In genomic region chr11:50421934-50422780, GRCm38 (mm10) we compare ENCODE assay signal across 8 mouse cellular contexts. TPM values are rescaled to one million over a fixed set of nuclear protein-coding genes. Genes with fewer than 3 reads are reported as not detected.
DNase-seq lines count a peak whose midpoint lies in the region; ATAC-seq and TF ChIP-seq lines count a peak whose summit lies in the region.

No protein-coding gene starts in this region.

- H3K9me3 ChIP-seq in MEL (replicated peaks; ENCODE audit: insufficient read depth, low read length), result no peaks in the 10 kb centered on the region
- H3K9me3 ChIP-seq in forebrain, embryonic 11.5 days (ENCODE audit: control insufficient read depth, low read length), result no peaks in the 10 kb centered on the region
- no peaks in the 10 kb centered on the region for H3K9me3 ChIP-seq in hindbrain, postnatal 0 days (ENCODE audit: low read length)

- no peaks in the 10 kb centered on the region for H3K27me3 ChIP-seq in MEL (ENCODE audit: control insufficient read depth in 1 of 2, insufficient read depth in 2 of 2, low read length in 2 of 2)
- H3K27me3 ChIP-seq in forebrain, embryonic 11.5 days (ENCODE audit: control insufficient read depth, insufficient read depth, low read length), result no peaks in the 10 kb centered on the region
- no peaks in the 10 kb centered on the region for H3K27me3 ChIP-seq in hindbrain, postnatal 0 days (ENCODE audit: insufficient read depth, low read length)

- H3K4me2 ChIP-seq in forebrain, embryonic 11.5 days (ENCODE audit: low read depth, low read length, severe bottlenecking), result peak overlapping the region; percentile 71
- H3K4me2 ChIP-seq in hindbrain, postnatal 0 days (ENCODE audit: low read depth, low read length), result peak overlapping the region; percentile 68

- H3K4me1 ChIP-seq in MEL (ENCODE audit: control insufficient read depth in 1 of 2, insufficient read depth in 2 of 2, low read length in 2 of 2), result peaks cover 3 to 12% of the 10 kb centered on the region in 2 experiments; a peak in 3 of 4 replicates
- H3K4me1 ChIP-seq in forebrain, embryonic 11.5 days (replicated peaks; ENCODE audit: control insufficient read depth, insufficient read depth, low read length), result peaks cover 2% of the 10 kb centered on the region; the same call in 1 of the 2 replicates
- no peaks in the 10 kb centered on the region for H3K4me1 ChIP-seq in hindbrain, postnatal 0 days (ENCODE audit: insufficient read depth, low read length)

- no peak for TF ChIP-seq RAD21 in MEL (IDR thresholded peaks at IDR 0.05; ENCODE audit: low read depth, low read length)

- H3K27ac ChIP-seq in MEL (ENCODE audit: control insufficient read depth, low read depth, low read length), result peak overlapping the region; percentile 90
- H3K27ac ChIP-seq in forebrain, embryonic 11.5 days (ENCODE audit: low read depth, low read length), result no peak overlapping the region
- peak overlapping the region; percentile 83 for H3K27ac ChIP-seq in hindbrain, postnatal 0 days

- H3K9ac ChIP-seq in MEL (ENCODE audit: control insufficient read depth, low read depth, low read length, poor library complexity, severe bottlenecking), result peak overlapping the region; percentile 83
- H3K9ac ChIP-seq in forebrain, embryonic 11.5 days (ENCODE audit: low read length), result peak overlapping the region; percentile 48
- H3K9ac ChIP-seq in hindbrain, postnatal 0 days (replicated peaks; ENCODE audit: low read length), result peak overlapping the region; percentile 33; the same call in 1 of the 2 replicates

- TF ChIP-seq POLR2A in MEL (IDR thresholded peaks at IDR 0.05; ENCODE audit: control insufficient read depth in 1 of 2, insufficient read depth in 1 of 2, low read depth in 1 of 2, low read length in 2 of 2, poor library complexity in 1 of 2), result peak in 1 of 2 experiments; percentile 84; a peak in 2 of 4 replicates

- ATAC-seq in cerebellum, adult (ENCODE audit: insufficient number of reproducible peaks, low FRiP score, low TSS enrichment), result peak; percentile 72; the same call in 1 of the 2 replicates
- ATAC-seq in forebrain, embryonic 11.5 days (replicated peaks; ENCODE audit: low FRiP score), result peak; percentile 98
- peak; percentile 98 for ATAC-seq in hindbrain, postnatal 0 days

- 0 out of 4 replicates have a peak, but pooled peaks of 1 of the 2 experiments have one; percentile 16 for TF ChIP-seq EP300 in MEL (IDR thresholded peaks at IDR 0.05; ENCODE audit: low read depth in 1 of 2, low read length in 2 of 2)

- WGBS in forebrain, embryonic 11.5 days, result 26% methylated on average over 22 of the region's 22 CpGs
- WGBS in hindbrain, postnatal 0 days, result 27% methylated on average over 22 of the region's 22 CpGs

- peaks cover 0 to 8% of the 10 kb centered on the region in 2 experiments; a peak in 3 of 4 replicates for H3K36me3 ChIP-seq in MEL (ENCODE audit: control insufficient read depth in 1 of 2, insufficient read depth in 2 of 2, low read length in 2 of 2)
- no peaks in the 10 kb centered on the region for H3K36me3 ChIP-seq in forebrain, embryonic 11.5 days (ENCODE audit: control insufficient read depth, insufficient read depth, low read length)
- peaks cover 9% of the 10 kb centered on the region for H3K36me3 ChIP-seq in hindbrain, postnatal 0 days (ENCODE audit: insufficient read depth, low read length)

- H3K4me3 ChIP-seq in MEL (ENCODE audit: control insufficient read depth in 1 of 2, insufficient read depth in 1 of 2, low read depth in 2 of 2, low read length in 2 of 2), result peak overlapping the region; percentile 66 to 91
- H3K4me3 ChIP-seq in forebrain, embryonic 11.5 days (ENCODE audit: low read depth, low read length), result peak overlapping the region; percentile 28
- H3K4me3 ChIP-seq in hindbrain, postnatal 0 days (ENCODE audit: low read length), result peak overlapping the region; percentile 34

- H3K79me2 ChIP-seq in MEL (ENCODE audit: control insufficient read depth, insufficient read depth, low read length, poor library complexity), result no peaks in the 10 kb centered on the region

- TF ChIP-seq CTCF in MEL (IDR thresholded peaks at IDR 0.05 in 2 of 3, conservative IDR thresholded peaks at IDR 0.05 in 1 of 3; ENCODE audit: control insufficient read depth in 1 of 3, insufficient read depth in 1 of 3, low read depth in 2 of 3, low read length in 3 of 3, poor library complexity in 1 of 3, severe bottlenecking in 1 of 3), result no peak
- TF ChIP-seq CTCF in hindbrain, postnatal 0 days (IDR thresholded peaks at IDR 0.05; ENCODE audit: low read depth), result no peak

- peak; percentile 97 for DNase-seq in MEL (ENCODE audit: low read depth, low spot score)
- DNase-seq in forebrain, embryonic 11.5 days (ENCODE audit: low spot score), result peak; percentile 94
- DNase-seq in hindbrain, postnatal 0 days (ENCODE audit: low spot score), result peak; percentile 96
- peak; percentile 52 to 60 for DNase-seq in left cerebral cortex, adult 18-20 months (ENCODE audit: low spot score in 2 of 2)
- DNase-seq in lung, postnatal 4 days, result peak; percentile 70 to 76
- peak; percentile 74 for DNase-seq in right cerebral cortex, adult 18-20 months
- DNase-seq in yolk sac, embryonic 10.5 days (ENCODE audit: low spot score), result peak; percentile 88

TF ChIP-seq in MEL, 35 proteins besides CTCF, POLR2A, EP300 and RAD21 (continues in another document):
- TF ChIP-seq UBTF (IDR thresholded peaks at IDR 0.05; ENCODE audit: borderline replicate concordance, insufficient read depth, low read depth, low read length) (no peak), MAZ (IDR thresholded peaks at IDR 0.05; ENCODE audit: low read depth, low read length) (0 out of 2 replicates have a peak, but pooled peaks have one; percentile 57), RCOR1 (IDR thresholded peaks at IDR 0.05; ENCODE audit: low read depth, low read length) (no peak), HCFC1 (IDR thresholded peaks at IDR 0.05; ENCODE audit: low read depth, low read length) (peak; percentile 71), USF2 (IDR thresholded peaks at IDR 0.05; ENCODE audit: borderline replicate concordance in 1 of 2, insufficient read depth in 1 of 2, low read depth in 1 of 2, low read length in 2 of 2) (no peak), CHD2 (IDR thresholded peaks at IDR 0.05; ENCODE audit: low read length) (no peak; the same call in 1 of the 2 replicates), E2F4 (IDR thresholded peaks at IDR 0.05; ENCODE audit: borderline replicate concordance, low read depth, low read length) (0 out of 2 replicates have a peak, but pooled peaks have one; percentile 20), BHLHE40 (IDR thresholded peaks at IDR 0.05; ENCODE audit: borderline replicate concordance, low read depth, low read length) (no peak), USF1 (IDR thresholded peaks at IDR 0.05; ENCODE audit: low read depth, low read length) (no peak), ZMIZ1 (IDR thresholded peaks at IDR 0.05; ENCODE audit: low read depth, low read length) (peak; percentile 76), MYC (IDR thresholded peaks at IDR 0.05; ENCODE audit: low read depth, low read length) (0 out of 2 replicates have a peak, but pooled peaks have one; percentile 40), MAFK (IDR thresholded peaks at IDR 0.05; ENCODE audit: borderline replicate concordance, low read depth, low read length) (no peak), MXI1 (IDR thresholded peaks at IDR 0.05; ENCODE audit: low read depth, low read length) (peak; percentile 95), TAL1 (IDR thresholded peaks at IDR 0.05; ENCODE audit: low read length) (no peak), NRF1 (IDR thresholded peaks at IDR 0.05; ENCODE audit: insufficient read depth, low read depth, low read length, poor library complexity, severe bottlenecking) (no peak; the same call in 1 of the 2 replicates), POLR2AphosphoS2 (IDR thresholded peaks at IDR 0.05; ENCODE audit: low read length) (peak; percentile 74; the same call in 1 of the 2 replicates), ZNF384 (IDR thresholded peaks at IDR 0.05; ENCODE audit: low read depth, low read length) (no peak), KAT2A (conservative IDR thresholded peaks at IDR 0.05; ENCODE audit: low read depth, low read length) (no peak), SIN3A (IDR thresholded peaks at IDR 0.05; ENCODE audit: low read length) (peak; percentile 80), GATA1 (IDR thresholded peaks at IDR 0.05; ENCODE audit: low read depth, low read length) (no peak), CHD1 (IDR thresholded peaks at IDR 0.05; ENCODE audit: low read depth, low read length) (no peak), ETS1 (IDR thresholded peaks at IDR 0.05; ENCODE audit: low read depth, low read length) (peak; percentile 18; the same call in 1 of the 2 replicates), MEF2A (IDR thresholded peaks at IDR 0.05; ENCODE audit: extremely low read depth, insufficient replicate concordance, low read depth, low read length, poor library complexity, severe bottlenecking) (no peak), ELF1 (IDR thresholded peaks at IDR 0.05; ENCODE audit: low read depth, low read length) (no peak), SMC3 (IDR thresholded peaks at IDR 0.05; ENCODE audit: low read depth, low read length) (no peak), POLR2AphosphoS5 (IDR thresholded peaks at IDR 0.05; ENCODE audit: borderline replicate concordance, low read depth, low read length) (no peak), NELFE (IDR thresholded peaks at IDR 0.05; ENCODE audit: low read depth, low read length) (peak; percentile 79), MYB (IDR thresholded peaks at IDR 0.05; ENCODE audit: low read depth, low read length) (no peak), ZC3H11A (IDR thresholded peaks at IDR 0.05; ENCODE audit: low read depth, low read length) (no peak)

RNA-seq across cellular contexts. Expression of gene Rufy1, which starts 8.8 kb away (rescaled TPM):
- 13.8 and 18.4 TPM in 2 replicates for total RNA-seq in MEL (2012; rRNA removed)
- 10 to 100 TPM in 1 of 2 experiments, not detected in 1; 17.8 TPM for polyA plus RNA-seq in MEL (2012; ENCODE audit: insufficient read depth in 1 of 2, insufficient read length in 2 of 2, low read depth in 1 of 2, low replicate concordance in 2 of 2, missing spikeins in 1 of 2)
- polyA plus RNA-seq in forebrain, embryonic 11.5 days (2014; fragmentation: Nextera tagmentation; extraction: Ambion mirVana), result 23.9 and 26.7 TPM in 2 replicates
- 12.3 and 15.1 TPM in 2 replicates for total RNA-seq in hindbrain, postnatal 0 days (2014; rRNA removed)
- polyA plus RNA-seq in hindbrain, postnatal 0 days (2015; fragmentation: Nextera tagmentation; extraction: Ambion mirVana), result 17.6 and 19.8 TPM in 2 replicates
- total RNA-seq in left cerebral cortex, adult 18-20 months (2021), result 10 to 100 TPM; 29.2 to 30.3 TPM

RNA-seq across cellular contexts. Expression of gene Hnrnph1, which starts 45.4 kb away (rescaled TPM):
- total RNA-seq in MEL (2012; rRNA removed), result 227 and 232 TPM in 2 replicates
- 100 to 1,000 TPM; 425 to 552 TPM for polyA plus RNA-seq in MEL (2012; ENCODE audit: insufficient read depth in 1 of 2, insufficient read length in 2 of 2, low read depth in 1 of 2, low replicate concordance in 2 of 2, missing spikeins in 1 of 2)
- 833 and 855 TPM in 2 replicates for polyA plus RNA-seq in forebrain, embryonic 11.5 days (2014; fragmentation: Nextera tagmentation; extraction: Ambion mirVana)
- 171 and 176 TPM in 2 replicates for total RNA-seq in hindbrain, postnatal 0 days (2014; rRNA removed)
- polyA plus RNA-seq in hindbrain, postnatal 0 days (2015; fragmentation: Nextera tagmentation; extraction: Ambion mirVana), result 244 and 249 TPM in 2 replicates
- total RNA-seq in left cerebral cortex, adult 18-20 months (2021), result 100 to 1,000 TPM; 257 to 271 TPM

Comparison
In these comparisons a context has a peak if more than half of its experiments do, and no peak if none do; other contexts are left out.
1. H3K4me3 ChIP-seq: peak in every context shown above with its lines; median percentile 78 in MEL; 34 in hindbrain, postnatal 0 days; 28 in forebrain, embryonic 11.5 days.
2. H3K9ac ChIP-seq: peak in every context shown above with its lines; median percentile 83 in MEL; 48 in forebrain, embryonic 11.5 days; 33 in hindbrain, postnatal 0 days.